8 mouse cellular contexts compared by ENCODE assay signal in the genomic region with DNA sequence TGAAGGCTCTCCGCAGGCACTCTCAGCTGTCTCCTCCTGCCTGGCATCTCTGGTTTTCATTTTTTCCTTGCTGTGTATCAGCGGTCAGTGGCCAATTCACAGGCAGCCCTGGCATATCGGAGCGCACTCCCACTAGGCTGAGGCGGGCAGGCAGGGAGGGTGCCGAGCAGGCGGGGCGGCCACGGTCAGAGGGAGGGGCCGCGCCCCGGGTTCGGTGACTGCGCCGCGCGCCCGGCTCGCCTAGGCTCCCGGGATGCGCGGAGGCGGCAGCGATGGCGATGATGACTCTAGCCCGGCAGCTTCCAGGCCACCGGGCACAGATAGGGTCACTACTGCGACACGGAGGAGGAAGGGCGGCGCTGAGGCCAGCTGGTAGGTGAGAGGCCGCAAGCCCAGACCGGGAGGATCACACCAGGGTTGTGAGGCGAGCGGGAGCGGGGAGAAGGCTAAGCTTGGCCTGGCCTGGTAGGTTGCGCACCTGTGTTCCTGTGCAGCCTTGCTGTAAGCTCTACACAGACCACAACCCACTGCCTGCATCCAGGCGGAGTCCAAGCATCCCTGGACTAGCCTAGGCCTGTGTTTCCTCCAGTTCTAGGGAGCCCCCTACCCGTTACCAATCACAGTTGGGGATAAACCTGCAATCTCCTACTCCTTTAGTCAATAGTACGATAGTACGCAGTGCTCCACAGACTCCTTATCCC. TPM values are rescaled to one million over a fixed set of nuclear protein-coding genes. Genes with fewer than 3 reads are reported as not detected.
DNase-seq lines count a peak whose midpoint lies in the region; ATAC-seq lines count a peak whose summit lies in the region.

A gene (plus strand): TSS at position 188 of the 701 bp plus-strand sequence.
A gene (plus strand): TSS at position 246 of the 701 bp plus-strand sequence.

- H3K4me3 ChIP-seq in hindbrain, embryonic 16.5 days (ENCODE audit: low read length): peak within 1 kb of the TSS; percentile 74

- peak within 1 kb of the TSS; percentile 89 for H3K9ac ChIP-seq in hindbrain, embryonic 16.5 days (ENCODE audit: low read depth, low read length)

- 2% methylated on average over 37 of the region's 41 CpGs for WGBS in hindbrain, embryonic 16.5 days

- intact Hi-C loops in gastrocnemius, postnatal 14 days (cut with DNase I; ENCODE audit: low total_unique reads): no loop called here

- no peaks in the 10 kb centered on the region for H3K9me3 ChIP-seq in hindbrain, embryonic 16.5 days (ENCODE audit: control insufficient read depth, low read length)

- H3K4me2 ChIP-seq in hindbrain, embryonic 16.5 days (ENCODE audit: low read length): peak within 1 kb of the TSS; percentile 85

- peak; percentile 87 to 88 for DNase-seq in adrenal gland, postnatal 36 days
- peak; percentile 53 for DNase-seq in embryo, embryonic 9.5 days (ENCODE audit: extremely low spot score)
- peak; percentile 66 for DNase-seq in gastrocnemius, postnatal 14 days
- peak; percentile 74 to 81 for DNase-seq in left cerebral cortex, adult 18-20 months (ENCODE audit: low spot score in 2 of 2)
- peak; percentile 54 for DNase-seq in lung, postnatal 14 days
- peak; percentile 74 for DNase-seq in retina, postnatal 1 day

- peak within 1 kb of the TSS; percentile 92 for H3K27ac ChIP-seq in hindbrain, embryonic 16.5 days (ENCODE audit: low read depth, low read length)

- ATAC-seq in hindbrain, embryonic 16.5 days: peak; percentile 96
- no peak for ATAC-seq in inflammation-experienced regulatory T-cells, adult 6 months

- no peaks in the 10 kb centered on the region for H3K27me3 ChIP-seq in hindbrain, embryonic 16.5 days (replicated peaks; ENCODE audit: control insufficient read depth, insufficient read depth, low read length)

- H3K36me3 ChIP-seq in hindbrain, embryonic 16.5 days (ENCODE audit: control insufficient read depth, insufficient read depth, low read length): no peaks in the 10 kb centered on the region

- no peaks in the 10 kb centered on the region for H3K4me1 ChIP-seq in hindbrain, embryonic 16.5 days (ENCODE audit: control insufficient read depth, insufficient read depth, low read depth, low read length)

RNA-seq across cellular contexts. Expression of the first gene that starts in this region (rescaled TPM):
- 1 to 10 TPM in 1 of 2 experiments, under 1 TPM in 1; 0.76 to 1.3 TPM for total RNA-seq in adrenal gland, postnatal 36 days (2021)
- under 1 TPM in 1 of 2 experiments, not detected in 1; 0.06 TPM for total RNA-seq in gastrocnemius, postnatal 14 days (2021)
- polyA plus RNA-seq in hindbrain, embryonic 16.5 days (2015; fragmentation: Nextera tagmentation; extraction: Ambion mirVana): 8.9 and 9.4 TPM in 2 replicates
- 10 to 100 TPM; 11.6 to 12.1 TPM for total RNA-seq in left cerebral cortex, adult 18-20 months (2021)
- polyA plus RNA-seq in inflammation-experienced regulatory T-cells, adult 6 months (2017; shearing (Covaris generic)): not detected

RNA-seq across cellular contexts. Expression of the second gene that starts in this region (rescaled TPM):
- 10 to 100 TPM; 12.0 to 15.3 TPM for total RNA-seq in adrenal gland, postnatal 36 days (2021)
- 1 to 10 TPM; 5.0 to 5.1 TPM for total RNA-seq in gastrocnemius, postnatal 14 days (2021)
- polyA plus RNA-seq in hindbrain, embryonic 16.5 days (2015; fragmentation: Nextera tagmentation; extraction: Ambion mirVana): 28.7 and 29.7 TPM in 2 replicates
- total RNA-seq in left cerebral cortex, adult 18-20 months (2021): 10 to 100 TPM; 17.9 to 20.5 TPM
- polyA plus RNA-seq in inflammation-experienced regulatory T-cells, adult 6 months (2017; shearing (Covaris generic)): 10 to 100 TPM; 55.9 to 83.5 (median 68.2) TPM

Comparison
In these comparisons a context has a peak if more than half of its experiments do, and no peak if none do; other contexts are left out.
1. RNA of the first gene that starts in this region (total RNA-seq): 11.6 to 12.1 TPM in left cerebral cortex, adult 18-20 months; 0.76 to 1.3 TPM in adrenal gland, postnatal 36 days and 0.06 TPM in gastrocnemius, postnatal 14 days; every median in the first group is over 4 times any median in the second.
2. Peak in every context shown above with its lines, with median percentiles within 50 percentile points of each other: DNase-seq.